Mouse (Mus musculus): Measurements from ENCODE around the gene Spatc1l.

The Spatc1l gene

DNA sequence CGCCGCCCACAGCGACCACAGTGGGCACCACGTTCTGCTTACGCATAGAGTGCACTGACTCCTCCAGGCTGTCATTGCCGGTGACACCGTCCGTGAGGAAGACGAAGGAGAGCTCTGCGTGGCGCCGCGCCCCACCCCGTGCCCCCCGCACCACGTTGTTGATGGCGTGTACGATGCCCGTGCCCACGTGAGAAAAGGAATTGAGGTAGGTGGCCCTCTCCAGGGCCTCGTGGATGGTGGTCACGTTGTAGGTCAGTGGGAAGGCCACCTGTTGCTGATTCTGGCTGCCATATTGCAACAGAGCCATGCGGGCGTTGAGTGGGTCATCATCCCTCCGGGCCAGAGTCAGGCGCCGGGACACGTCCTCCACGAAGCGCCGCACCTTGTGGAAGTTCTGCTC, 34.3 kb downstream of the Spatc1l start:
- no peak for DNase-seq (ENCODE audit: low spot score in 2 of 2)

DNA sequence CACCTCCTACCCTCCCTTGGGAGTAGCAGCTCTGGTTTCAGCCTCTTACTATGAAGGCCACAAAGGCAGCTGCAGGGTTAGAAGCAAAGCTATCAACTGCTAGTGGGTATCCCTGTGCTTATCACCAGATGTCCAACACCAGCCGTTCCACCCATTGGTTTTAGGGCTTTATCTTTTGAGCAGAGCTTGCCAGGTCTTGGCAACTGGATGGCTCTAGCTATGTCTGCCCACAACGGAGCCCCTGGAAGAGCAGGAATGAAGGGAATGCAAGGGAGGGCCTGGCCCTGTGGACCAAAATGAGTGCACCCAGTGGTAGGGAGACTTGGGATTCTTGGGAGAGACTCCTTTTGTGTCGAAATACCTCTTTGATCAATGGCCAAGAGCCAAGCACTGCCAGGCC, 40.6 kb downstream of the Spatc1l start:
- no peak for DNase-seq (ENCODE audit: low spot score in 2 of 2)

GRCm38 (mm10) chr10:76612473-76612872, 50.4 kb downstream of the Spatc1l start:
- DNase-seq (ENCODE audit: low spot score in 2 of 2), result no peak

Data from cerebellum, postnatal 4 days (tissue).